Mouse (Mus musculus) liver, embryonic 12.5 days (tissue): ENCODE results near the gene Hcn2. TPM values are rescaled to one million over a fixed set of nuclear protein-coding genes. Genes with fewer than 3 reads are reported as not detected.
"Not testable (repeated sequence)": the region's sequence is repeated elsewhere in the genome, so short reads cannot be mapped to it uniquely, and the experiment has no call there.

Source experiments
- ATAC-seq: fragments of 200-750 bp; cut with Nextera tagmentation; 2 replicates; pipeline ENCODE4 v1.8.0; 2017; ENCODE audit warnings: moderate number of reproducible peaks, mild to moderate bottlenecking, moderate library complexity
- H3K27ac ChIP-seq: fragments of 300-500 bp; sonication (generic); 2 replicates; pipeline ENCODE4 v1.5.1; 2016; ENCODE audit warnings: mild to moderate bottlenecking
- H3K27me3 ChIP-seq: fragments of 300-500 bp; sonication (generic); replicated peaks from 2 replicates; pipeline ENCODE4 v1.6.1; 2016; ENCODE audit warnings: mild to moderate bottlenecking, moderate library complexity
- H3K36me3 ChIP-seq: fragments of 300-500 bp; sonication (generic); 2 replicates; pipeline ENCODE4 v1.6.1; 2016; ENCODE audit warnings: mild to moderate bottlenecking, moderate library complexity
- H3K4me1 ChIP-seq: fragments of 300-500 bp; sonication (generic); 2 replicates; pipeline ENCODE4 v1.6.1; 2016
- H3K4me2 ChIP-seq: fragments of 300-500 bp; sonication (generic); 2 replicates; pipeline ENCODE4 v1.6.1; 2016; ENCODE audit warnings: mild to moderate bottlenecking, moderate library complexity
- H3K4me3 ChIP-seq: fragments of 300-500 bp; sonication (generic); 2 replicates; pipeline ENCODE4 v1.5.1; 2016; ENCODE audit warnings: mild to moderate bottlenecking, moderate library complexity
- H3K9ac ChIP-seq: fragments of 300-500 bp; sonication (generic); 2 replicates; pipeline ENCODE4 v1.6.1; 2016; ENCODE audit warnings: mild to moderate bottlenecking, moderate library complexity
- H3K9me3 ChIP-seq: fragments of 300-500 bp; sonication (generic); replicated peaks from 2 replicates; pipeline ENCODE4 v1.6.1; 2016; ENCODE audit warnings: mild to moderate bottlenecking, moderate library complexity
- WGBS: fragments of 180-500 bp; shearing (Covaris S2); methylation state at CpG from one replicate; pipeline ENCODE4 v1.1.7; 2016; ENCODE audit not compliant: insufficient replicate concordance; 5-methylcytosine and 5-hydroxymethylcytosine counted together
- polyA plus RNA-seq: library from polyadenylated mRNA; unstranded; fragments of >200 nt; fragmentation: Nextera tagmentation; extraction: Ambion mirVana; gene quantifications from 2 replicates; pipeline ENCODE4 v1.2.1, GENCODE M21; 2016

Hcn2 gene
- polyA plus RNA-seq, 1 experiment from 2014 or later: 0.11 TPM

GRCm38 (mm10) chr10:79691986-79692548 lies 24.4 kb upstream of the Hcn2 start:
- Histone ChIP-seq H3K27ac (no peak overlapping the region), H3K27me3 (no peaks in the 10 kb centered on the region), H3K4me1 (0 out of 2 replicates have a peak, but pooled peaks cover 11% of the 10 kb centered on the region), H3K9ac (no peak overlapping the region), H3K4me2 (no peak overlapping the region), H3K9me3 (peaks cover 8% of the 10 kb centered on the region), H3K4me3 (no peak overlapping the region), H3K36me3 (peaks cover 34% of the 10 kb centered on the region)
- no peak for ATAC-seq
- 93% methylated on average over 2 of the region's 2 CpGs for WGBS

GRCm38 (mm10) chr10:79693580-79694378 lies 22.7 kb upstream of the Hcn2 start:
- no peak overlapping the region for H3K9ac ChIP-seq
- no peak overlapping the region for H3K4me3 ChIP-seq
- H3K27me3 ChIP-seq: no peaks in the 10 kb centered on the region
- WGBS: 66% methylated on average over 12 of the region's 12 CpGs
- H3K27ac ChIP-seq: no peak overlapping the region
- 0 out of 2 replicates have a peak, but pooled peaks cover 11% of the 10 kb centered on the region for H3K4me1 ChIP-seq
- H3K9me3 ChIP-seq: peaks cover 8% of the 10 kb centered on the region
- no peak for ATAC-seq
- H3K36me3 ChIP-seq: peaks cover 17% of the 10 kb centered on the region
- no peak overlapping the region for H3K4me2 ChIP-seq

- H3K27me3 ChIP-seq: no peaks in the 10 kb centered on the region; the same call in 1 of the 2 replicates
- 81% methylated on average over 6 of the region's 6 CpGs for WGBS
- H3K9me3 ChIP-seq: peaks cover 8% of the 10 kb centered on the region
- H3K4me2 ChIP-seq: no peak overlapping the region
- H3K4me3 ChIP-seq: no peak overlapping the region
- 0 out of 2 replicates have a peak, but pooled peaks cover 11% of the 10 kb centered on the region for H3K4me1 ChIP-seq
- H3K27ac ChIP-seq: no peak overlapping the region
- H3K9ac ChIP-seq: no peak overlapping the region
- peaks cover 12% of the 10 kb centered on the region for H3K36me3 ChIP-seq
- ATAC-seq: no peak
Observed at GRCm38 (mm10) chr10:79694379-79694655, 22.1 kb upstream of the Hcn2 start.

GRCm38 (mm10) chr10:79695231-79696128 lies 21.0 kb upstream of the Hcn2 start:
- 57% methylated on average over 13 of the region's 13 CpGs for WGBS
- H3K36me3 ChIP-seq: peaks cover 7% of the 10 kb centered on the region; the same call in 1 of the 2 replicates
- H3K4me3 ChIP-seq: no peak overlapping the region
- no peak overlapping the region for H3K4me2 ChIP-seq
- H3K9ac ChIP-seq: no peak overlapping the region
- ATAC-seq: peak; percentile 63
- H3K27ac ChIP-seq: no peak overlapping the region
- peaks cover 11% of the 10 kb centered on the region; the same call in 1 of the 2 replicates for H3K4me1 ChIP-seq
- peaks cover 8% of the 10 kb centered on the region for H3K9me3 ChIP-seq
- H3K27me3 ChIP-seq: no peaks in the 10 kb centered on the region; the same call in 1 of the 2 replicates

- 0 out of 2 replicates have a peak overlapping the region, but pooled peaks have one; percentile 22 for H3K27ac ChIP-seq
- H3K4me2 ChIP-seq: no peak overlapping the region
- 62% methylated on average over 9 of the region's 9 CpGs for WGBS
- H3K36me3 ChIP-seq: peaks cover 7% of the 10 kb centered on the region; the same call in 1 of the 2 replicates
- H3K9ac ChIP-seq: no peak overlapping the region
- no peak overlapping the region for H3K4me3 ChIP-seq
- no peak for ATAC-seq
- H3K9me3 ChIP-seq: peaks cover 8% of the 10 kb centered on the region
- peaks cover 18% of the 10 kb centered on the region for H3K4me1 ChIP-seq
- no peaks in the 10 kb centered on the region; the same call in 1 of the 2 replicates for H3K27me3 ChIP-seq
Observed at GRCm38 (mm10) chr10:79696129-79696651, 20.2 kb upstream of the Hcn2 start.

GRCm38 (mm10) chr10:79697916-79698315 lies 18.5 kb upstream of the Hcn2 start:
- no peak overlapping the region for H3K4me2 ChIP-seq
- no peak for ATAC-seq
- no peaks in the 10 kb centered on the region; the same call in 1 of the 2 replicates for H3K27me3 ChIP-seq
- WGBS: 43% methylated on average over 6 of the region's 6 CpGs
- peaks cover 22% of the 10 kb centered on the region for H3K4me1 ChIP-seq
- no peaks in the 10 kb centered on the region for H3K9me3 ChIP-seq
- H3K36me3 ChIP-seq: no peaks in the 10 kb centered on the region
- H3K9ac ChIP-seq: no peak overlapping the region; the same call in 1 of the 2 replicates
- H3K27ac ChIP-seq: no peak overlapping the region
- no peak overlapping the region for H3K4me3 ChIP-seq

- H3K27me3 ChIP-seq: no peaks in the 10 kb centered on the region; the same call in 1 of the 2 replicates
- no peak overlapping the region for H3K4me2 ChIP-seq
- H3K4me3 ChIP-seq: no peak overlapping the region
- WGBS: 77% methylated on average over 6 of the region's 6 CpGs
- no peak overlapping the region for H3K27ac ChIP-seq
- H3K4me1 ChIP-seq: peaks cover 23% of the 10 kb centered on the region
- H3K36me3 ChIP-seq: no peaks in the 10 kb centered on the region
- H3K9me3 ChIP-seq: no peaks in the 10 kb centered on the region
- no peak for ATAC-seq
- H3K9ac ChIP-seq: no peak overlapping the region
Observed at GRCm38 (mm10) chr10:79698459-79698858, 18.0 kb upstream of the Hcn2 start.

GRCm38 (mm10) chr10:79700676-79701075 lies 15.8 kb upstream of the Hcn2 start:
- H3K4me2 ChIP-seq: no peak overlapping the region
- H3K4me3 ChIP-seq: no peak overlapping the region
- H3K27ac ChIP-seq: peak overlapping the region; percentile 65
- H3K36me3 ChIP-seq: no peaks in the 10 kb centered on the region
- ATAC-seq: no peak
- WGBS: 43% methylated on average over 7 of the region's 7 CpGs
- H3K27me3 ChIP-seq: no peaks in the 10 kb centered on the region; the same call in 1 of the 2 replicates
- H3K9me3 ChIP-seq: no peaks in the 10 kb centered on the region
- no peak overlapping the region for H3K9ac ChIP-seq
- H3K4me1 ChIP-seq: peaks cover 31% of the 10 kb centered on the region

- H3K9ac ChIP-seq: no peak overlapping the region
- H3K9me3 ChIP-seq: no peaks in the 10 kb centered on the region
- no peak overlapping the region for H3K4me2 ChIP-seq
- H3K4me1 ChIP-seq: peaks cover 33% of the 10 kb centered on the region
- H3K4me3 ChIP-seq: no peak overlapping the region
- ATAC-seq: no peak
- 66% methylated on average over 10 of the region's 10 CpGs for WGBS
- H3K27me3 ChIP-seq: no peaks in the 10 kb centered on the region; the same call in 1 of the 2 replicates
- H3K36me3 ChIP-seq: peaks cover 5% of the 10 kb centered on the region
- H3K27ac ChIP-seq: peak overlapping the region; percentile 65
Observed at GRCm38 (mm10) chr10:79701443-79702129, 14.8 kb upstream of the Hcn2 start.

- H3K4me1 ChIP-seq: peaks cover 46% of the 10 kb centered on the region
- H3K4me2 ChIP-seq, ATAC-seq, H3K4me3 ChIP-seq, H3K9me3 ChIP-seq, H3K27ac ChIP-seq, H3K27me3 ChIP-seq, H3K9ac ChIP-seq: not testable (repeated sequence)
- 79% methylated on average over 4 of the region's 4 CpGs for WGBS
- peaks cover 19% of the 10 kb centered on the region for H3K36me3 ChIP-seq
Observed at GRCm38 (mm10) chr10:79702970-79703369, 13.5 kb upstream of the Hcn2 start.

- Histone ChIP-seq H3K36me3 (peaks cover 25% of the 10 kb centered on the region), H3K9ac (peak overlapping the region; percentile 70), H3K27me3 (no peaks in the 10 kb centered on the region; the same call in 1 of the 2 replicates), H3K9me3 (no peaks in the 10 kb centered on the region), H3K4me3 (peak overlapping the region; percentile 89), H3K4me1 (peaks cover 52% of the 10 kb centered on the region), H3K4me2 (peak overlapping the region; percentile 91), H3K27ac (peak overlapping the region; percentile 81)
- WGBS: 67% methylated on average over 10 of the region's 10 CpGs
- ATAC-seq: no peak
Observed at GRCm38 (mm10) chr10:79703541-79703940, 12.9 kb upstream of the Hcn2 start.
